Mouse (Mus musculus) stomach, postnatal 0 days (tissue): ENCODE data around the gene Fem1b. TPM values are rescaled to one million over a fixed set of nuclear protein-coding genes. Genes with fewer than 3 reads are reported as not detected.

Source experiments
- ATAC-seq: fragments of 200-750 bp; cut with Nextera tagmentation; 2 replicates; pipeline ENCODE4 v1.8.0; 2017; ENCODE audit not compliant: low FRiP score, low TSS enrichment
- DNase-seq: peaks from one replicate; pipeline ENCODE4 v3.0.0-alpha.2; 2016; ENCODE audit warnings: low spot score
- H3K27ac ChIP-seq: fragments of 300-500 bp; sonication (generic); replicated peaks from 2 replicates; pipeline ENCODE4 v1.5.1; 2014; ENCODE audit warnings: mild to moderate bottlenecking, control low read depth
- H3K27me3 ChIP-seq: fragments of 300-500 bp; sonication (generic); 2 replicates; pipeline ENCODE4 v1.6.1; 2014; ENCODE audit warnings: low read length; ENCODE audit not compliant: control insufficient read depth, insufficient read depth
- H3K36me3 ChIP-seq: fragments of 300-500 bp; sonication (generic); 2 replicates; pipeline ENCODE4 v1.6.1; 2014; ENCODE audit warnings: low read length, mixed read lengths; ENCODE audit not compliant: control insufficient read depth, insufficient read depth
- H3K4me1 ChIP-seq: fragments of 300-500 bp; sonication (generic); replicated peaks from 2 replicates; pipeline ENCODE4 v1.6.1; 2014; ENCODE audit warnings: antibody characterized with exemption; ENCODE audit not compliant: control insufficient read depth, insufficient read depth
- H3K4me2 ChIP-seq: fragments of 300-500 bp; sonication (generic); replicated peaks from 2 replicates; pipeline ENCODE4 v1.6.1; 2014; ENCODE audit warnings: low read depth, mild to moderate bottlenecking, control low read depth, moderate library complexity
- H3K4me3 ChIP-seq: fragments of 300-500 bp; sonication (generic); 2 replicates; pipeline ENCODE4 v1.5.1; 2014; ENCODE audit warnings: low read depth, low read length, control low read depth
- H3K9ac ChIP-seq: fragments of 300-500 bp; sonication (generic); 2 replicates; pipeline ENCODE4 v1.6.1; 2014; ENCODE audit warnings: mild to moderate bottlenecking, low read length, control low read depth, mixed read lengths
- H3K9me3 ChIP-seq: fragments of 300-500 bp; sonication (generic); 2 replicates; pipeline ENCODE4 v1.6.1; 2016; ENCODE audit warnings: low read length; ENCODE audit not compliant: control insufficient read depth
- CTCF ChIP-seq: IDR thresholded peaks from 2 replicates; pipeline ENCODE4 v1.5.1; 2016; ENCODE audit warnings: antibody characterized with exemption, low read depth, mild to moderate bottlenecking, moderate library complexity
- EP300 ChIP-seq: optimal IDR thresholded peaks from 2 replicates; pipeline ENCODE3; 2016; ENCODE audit warnings: antibody characterized with exemption
- WGBS: fragments of 180-500 bp; shearing (Covaris S2); extraction: QIAGEN DNeasy Blood & Tissue Kit; methylation state at CpG from one replicate; pipeline ENCODE4 v1.1.7; 2014; 5-methylcytosine and 5-hydroxymethylcytosine counted together
- polyA plus RNA-seq: library from polyadenylated mRNA; unstranded; fragments of >200 nt; fragmentation: Nextera tagmentation; extraction: Ambion mirVana; gene quantifications from 2 replicates; pipeline ENCODE4 v1.2.1, GENCODE M21; 2015

The Fem1b gene
- polyA plus RNA-seq, 1 experiment from 2014 or later, result 6.6 TPM

DNA sequence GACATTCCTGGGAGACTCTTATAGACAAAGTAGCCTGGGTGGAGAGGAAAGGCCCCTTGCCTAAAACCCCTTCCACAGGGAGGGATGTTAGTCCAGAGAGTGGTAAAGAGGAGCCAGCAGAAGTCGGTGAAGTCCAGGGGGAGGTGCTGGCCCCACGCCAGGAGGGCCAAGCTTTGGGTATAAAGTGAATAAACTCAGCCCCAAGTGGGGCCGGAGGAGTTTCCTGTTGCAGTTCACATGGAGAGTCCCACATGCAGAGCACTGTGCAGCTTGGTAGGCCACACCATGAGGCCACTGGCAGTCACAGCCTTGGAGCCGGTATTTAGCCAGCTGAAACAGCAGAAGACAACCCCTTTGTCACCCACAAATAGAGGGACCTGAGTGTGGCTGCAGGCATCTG, 42.7 kb upstream of the Fem1b start:
- H3K36me3 ChIP-seq, result peaks cover 13% of the 10 kb centered on the region
- no peak for TF ChIP-seq CTCF
- TF ChIP-seq EP300, result no peak
- H3K4me3 ChIP-seq, result no peak overlapping the region
- no peak overlapping the region for H3K27ac ChIP-seq
- ATAC-seq (no peak), DNase-seq (no peak)
- no peaks in the 10 kb centered on the region for H3K27me3 ChIP-seq
- H3K4me1 ChIP-seq, result peaks cover 14% of the 10 kb centered on the region
- H3K4me2 ChIP-seq, result no peak overlapping the region
- WGBS, result 33% methylated on average over 4 of the region's 4 CpGs
- H3K9ac ChIP-seq, result no peak overlapping the region
- H3K9me3 ChIP-seq, result no peaks in the 10 kb centered on the region

DNA sequence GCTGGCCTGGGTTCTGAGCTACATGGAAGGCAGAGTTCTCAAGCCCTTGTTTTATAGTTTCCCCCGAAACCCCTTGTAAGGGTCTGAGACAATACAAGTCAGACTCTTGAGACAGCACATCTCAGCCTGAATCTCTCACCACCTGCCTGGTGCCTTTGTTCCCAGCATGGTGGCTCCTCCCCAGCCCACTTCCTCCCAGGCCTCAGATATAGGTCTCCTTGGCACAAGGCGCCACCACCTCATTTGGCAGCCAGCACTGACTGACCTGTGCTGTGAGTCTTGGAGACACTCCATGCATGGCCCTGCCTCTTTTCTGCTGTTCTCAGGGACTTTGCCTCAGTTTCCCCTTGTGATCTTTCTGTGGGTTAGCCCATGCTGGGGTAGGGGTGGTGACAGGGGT, 39.8 kb upstream of the Fem1b start:
- ATAC-seq (no peak), DNase-seq (no peak)
- no peak overlapping the region for H3K4me2 ChIP-seq
- WGBS, result 86% methylated on average over 2 of the region's 2 CpGs
- no peak overlapping the region for H3K4me3 ChIP-seq
- TF ChIP-seq CTCF (no peak), EP300 (no peak)
- H3K4me1 ChIP-seq, result no peaks in the 10 kb centered on the region
- peaks cover 18% of the 10 kb centered on the region for H3K36me3 ChIP-seq
- no peaks in the 10 kb centered on the region for H3K9me3 ChIP-seq
- H3K9ac ChIP-seq, result no peak overlapping the region
- no peaks in the 10 kb centered on the region for H3K27me3 ChIP-seq
- no peak overlapping the region for H3K27ac ChIP-seq

DNA sequence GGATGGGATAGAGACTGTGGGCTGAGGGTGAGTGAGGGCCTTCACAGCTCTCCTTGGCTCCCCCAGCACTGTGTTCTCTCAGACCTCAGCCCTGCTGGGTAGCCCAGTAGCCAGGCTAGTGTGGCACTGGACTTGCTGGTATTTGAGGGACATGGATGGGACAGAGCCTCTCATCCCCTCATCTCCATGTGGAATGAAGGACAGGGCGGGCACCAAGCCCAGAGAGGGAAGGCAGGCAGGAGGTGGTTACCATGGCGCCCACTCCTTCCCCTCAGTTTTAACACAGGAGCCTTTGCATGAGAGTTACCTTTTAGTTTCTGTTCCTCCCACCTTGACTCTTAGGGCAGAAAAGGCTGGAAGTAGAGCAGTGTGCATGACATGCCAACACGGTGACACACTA, 36.9 kb upstream of the Fem1b start:
- DNase-seq (no peak), ATAC-seq (no peak)
- H3K27ac ChIP-seq, result no peak overlapping the region
- H3K4me3 ChIP-seq, result no peak overlapping the region
- 93% methylated on average over 3 of the region's 3 CpGs for WGBS
- no peaks in the 10 kb centered on the region for H3K27me3 ChIP-seq
- H3K4me1 ChIP-seq, result no peaks in the 10 kb centered on the region
- no peaks in the 10 kb centered on the region for H3K9me3 ChIP-seq
- no peak overlapping the region for H3K4me2 ChIP-seq
- no peak overlapping the region for H3K9ac ChIP-seq
- peaks cover 18% of the 10 kb centered on the region for H3K36me3 ChIP-seq
- no peak for TF ChIP-seq EP300

DNA sequence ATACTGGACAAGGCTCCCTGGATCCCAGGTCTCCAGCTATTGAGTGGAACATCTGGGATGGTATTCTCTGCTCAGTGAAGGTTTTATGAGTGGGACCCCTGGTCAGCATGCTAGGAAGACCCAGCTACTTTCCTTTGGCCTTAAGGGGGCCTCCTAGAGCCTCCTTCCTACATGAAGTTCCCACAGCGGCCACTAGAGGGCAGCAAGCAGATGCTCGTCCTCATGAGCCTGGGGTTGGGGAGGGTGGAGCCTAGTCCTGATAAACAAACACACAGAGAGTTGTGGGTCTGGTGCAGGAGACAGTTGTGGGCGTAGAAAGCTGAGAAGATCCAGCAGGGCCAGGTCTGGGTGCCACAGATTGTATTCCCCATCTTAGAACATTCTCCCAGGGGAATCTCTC, 36.0 kb upstream of the Fem1b start:
- Histone ChIP-seq H3K36me3 (peaks cover 18% of the 10 kb centered on the region), H3K4me1 (no peaks in the 10 kb centered on the region), H3K4me3 (no peak overlapping the region), H3K4me2 (0 out of 2 replicates have a peak overlapping the region, but pooled peaks have one; percentile 5), H3K27me3 (no peaks in the 10 kb centered on the region), H3K27ac (no peak overlapping the region), H3K9me3 (no peaks in the 10 kb centered on the region), H3K9ac (no peak overlapping the region)
- 4% methylated on average over 3 of the region's 3 CpGs for WGBS
- TF ChIP-seq EP300 (no peak), CTCF (peak; percentile 100)
- peak; percentile 65 for ATAC-seq
- DNase-seq, result peak; percentile 88

DNA sequence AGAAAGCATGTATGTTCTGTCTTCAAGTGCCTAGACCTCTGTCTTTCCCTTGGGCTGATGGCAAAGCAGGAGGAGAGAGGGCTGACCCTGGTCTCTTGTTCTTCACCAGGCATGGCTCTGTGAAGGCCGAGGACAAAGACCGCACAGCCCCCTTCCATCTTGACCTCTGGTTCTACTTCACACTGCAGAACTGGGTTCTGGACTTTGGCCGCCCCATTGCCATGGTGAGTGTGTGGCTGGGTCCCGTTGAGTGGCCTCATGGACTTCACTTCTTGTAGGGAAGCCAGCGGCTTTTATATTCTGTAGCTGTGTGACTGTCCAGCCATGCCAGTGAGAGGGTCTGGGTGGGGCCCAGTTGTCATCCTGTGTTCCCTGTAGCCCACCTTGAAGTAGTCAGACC, 32.7 kb upstream of the Fem1b start:
- DNase-seq (no peak), ATAC-seq (no peak)
- Histone ChIP-seq H3K9ac (no peak overlapping the region), H3K36me3 (peaks cover 5% of the 10 kb centered on the region), H3K4me3 (no peak overlapping the region), H3K9me3 (no peaks in the 10 kb centered on the region), H3K27me3 (no peaks in the 10 kb centered on the region), H3K4me2 (no peak overlapping the region), H3K27ac (no peak overlapping the region), H3K4me1 (0 out of 2 replicates have a peak, but pooled peaks cover 3% of the 10 kb centered on the region)
- 93% methylated on average over 5 of the region's 5 CpGs for WGBS
- no peak for TF ChIP-seq CTCF
- TF ChIP-seq EP300, result no peak

DNA sequence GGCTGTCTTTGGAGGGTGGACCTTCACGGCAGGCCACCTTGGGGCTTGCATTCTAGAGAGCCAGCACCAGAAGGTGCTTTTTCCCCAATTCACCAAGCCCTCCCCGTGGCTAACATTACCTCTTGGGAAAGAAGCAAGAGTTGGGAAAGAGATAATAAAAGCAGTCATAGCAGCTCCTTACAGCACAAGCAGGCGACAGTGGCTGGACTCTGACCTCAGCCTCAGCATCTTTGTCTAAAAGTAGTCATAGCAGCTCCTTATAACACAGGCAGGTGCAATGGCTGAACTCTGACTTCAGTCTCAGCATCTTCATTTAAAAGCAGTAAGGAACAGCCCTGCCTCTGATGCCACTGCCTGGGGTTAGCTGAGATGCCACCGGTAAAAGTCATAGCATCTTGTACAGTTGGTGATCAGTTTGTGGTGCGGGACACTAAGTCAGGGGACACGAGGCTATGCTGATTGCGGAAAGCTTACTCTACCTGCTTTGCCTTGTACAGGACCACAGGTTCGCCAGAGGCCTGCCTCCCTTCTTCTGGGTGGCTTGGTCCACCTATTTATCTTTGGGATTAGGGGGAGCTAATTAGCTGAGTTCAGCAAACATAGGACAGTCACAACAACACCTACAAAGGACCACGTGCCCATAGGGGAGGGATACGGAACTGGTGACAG, 31.8 kb upstream of the Fem1b start:
- 78% methylated on average over 10 of the region's 10 CpGs for WGBS
- Histone ChIP-seq H3K27ac (no peak overlapping the region), H3K4me2 (no peak overlapping the region), H3K9ac (no peak overlapping the region), H3K4me1 (0 out of 2 replicates have a peak, but pooled peaks cover 3% of the 10 kb centered on the region), H3K36me3 (no peaks in the 10 kb centered on the region), H3K27me3 (no peaks in the 10 kb centered on the region), H3K4me3 (no peak overlapping the region), H3K9me3 (no peaks in the 10 kb centered on the region)
- DNase-seq, result no peak
- TF ChIP-seq EP300, result no peak
- TF ChIP-seq CTCF, result no peak
- ATAC-seq, result no peak
